Mouse (Mus musculus): ENCODE measurements at regions not wholly inside any gene's neighbourhood (a gene's known extent, or its start where the extent isn't known, plus 50 kb on each side); places are given as distances from the start of the nearest gene placed in this dataset.

DNA sequence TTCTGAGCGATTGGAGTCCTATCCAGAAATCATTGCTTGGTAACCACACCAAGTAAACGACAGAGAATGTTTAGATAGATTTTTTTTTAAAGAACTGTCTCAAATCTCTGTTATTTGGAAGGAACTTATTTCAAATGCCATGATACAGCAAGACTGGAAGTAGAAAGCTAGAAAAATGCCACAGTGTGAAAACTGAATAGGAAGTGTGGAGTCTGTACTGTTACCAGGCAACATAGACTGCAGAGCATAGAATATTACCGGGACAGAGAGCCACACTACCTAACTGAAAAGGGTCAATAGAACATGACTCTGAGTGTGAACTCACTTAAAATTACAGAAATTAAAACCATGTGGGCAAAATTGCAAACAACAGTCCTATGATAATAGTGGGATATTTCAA, 52.4 kb upstream of the Adcy1 start:
- DNase-seq = no peak

GRCm38 (mm10) chr11:6999329-6999728, 64.0 kb upstream of the Adcy1 start:
- no peak for DNase-seq

- no peak for DNase-seq
Measured at GRCm38 (mm10) chr11:6998810-6999209, 64.5 kb upstream of the Adcy1 start.

DNA sequence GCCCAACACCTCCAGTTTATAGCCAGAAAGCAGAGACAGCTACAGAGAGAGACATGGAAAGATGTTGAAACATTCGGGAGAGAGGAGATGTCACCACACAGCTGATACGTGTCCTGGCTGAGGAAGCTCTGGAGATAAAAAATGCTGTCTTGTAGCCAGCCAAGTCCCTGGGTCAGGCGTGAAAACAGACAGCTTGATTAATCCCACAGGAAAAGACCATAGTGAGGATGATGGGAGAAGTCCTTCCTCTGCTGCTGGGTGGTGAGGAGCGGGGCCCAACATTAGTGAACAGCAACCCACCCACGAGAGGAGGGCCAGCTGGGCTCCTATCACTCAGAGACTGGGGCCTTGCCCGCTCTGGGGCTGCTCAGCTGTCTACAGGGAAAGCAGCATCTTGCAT, 65.8 kb upstream of the Adcy1 start:
- no peak for DNase-seq

DNA sequence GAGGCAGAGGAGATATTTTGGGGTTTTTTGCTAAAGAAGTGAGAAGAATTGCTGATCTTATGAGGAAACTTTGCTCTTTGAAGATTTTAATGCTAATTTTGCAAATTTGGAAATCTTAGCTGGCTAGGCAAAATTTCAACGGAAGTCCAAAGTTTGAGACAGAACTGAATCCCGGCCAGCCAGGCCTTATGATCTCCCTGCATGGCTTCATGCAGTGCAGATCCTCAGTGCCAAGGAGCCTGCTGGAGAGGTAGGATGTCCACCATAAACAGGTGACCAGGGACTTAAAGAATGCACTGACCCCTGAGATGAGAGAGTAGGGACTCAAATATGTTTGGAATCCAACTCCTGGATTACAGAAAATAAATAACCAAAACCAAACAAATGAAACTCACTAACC, 69.6 kb upstream of the Adcy1 start:
- no peak for DNase-seq

- DNase-seq = no peak
Measured at GRCm38 (mm10) chr11:6991626-6992025, 71.7 kb upstream of the Adcy1 start.

- DNase-seq = no peak
Measured at GRCm38 (mm10) chr11:6990711-6991110, 72.6 kb upstream of the Adcy1 start.

DNA sequence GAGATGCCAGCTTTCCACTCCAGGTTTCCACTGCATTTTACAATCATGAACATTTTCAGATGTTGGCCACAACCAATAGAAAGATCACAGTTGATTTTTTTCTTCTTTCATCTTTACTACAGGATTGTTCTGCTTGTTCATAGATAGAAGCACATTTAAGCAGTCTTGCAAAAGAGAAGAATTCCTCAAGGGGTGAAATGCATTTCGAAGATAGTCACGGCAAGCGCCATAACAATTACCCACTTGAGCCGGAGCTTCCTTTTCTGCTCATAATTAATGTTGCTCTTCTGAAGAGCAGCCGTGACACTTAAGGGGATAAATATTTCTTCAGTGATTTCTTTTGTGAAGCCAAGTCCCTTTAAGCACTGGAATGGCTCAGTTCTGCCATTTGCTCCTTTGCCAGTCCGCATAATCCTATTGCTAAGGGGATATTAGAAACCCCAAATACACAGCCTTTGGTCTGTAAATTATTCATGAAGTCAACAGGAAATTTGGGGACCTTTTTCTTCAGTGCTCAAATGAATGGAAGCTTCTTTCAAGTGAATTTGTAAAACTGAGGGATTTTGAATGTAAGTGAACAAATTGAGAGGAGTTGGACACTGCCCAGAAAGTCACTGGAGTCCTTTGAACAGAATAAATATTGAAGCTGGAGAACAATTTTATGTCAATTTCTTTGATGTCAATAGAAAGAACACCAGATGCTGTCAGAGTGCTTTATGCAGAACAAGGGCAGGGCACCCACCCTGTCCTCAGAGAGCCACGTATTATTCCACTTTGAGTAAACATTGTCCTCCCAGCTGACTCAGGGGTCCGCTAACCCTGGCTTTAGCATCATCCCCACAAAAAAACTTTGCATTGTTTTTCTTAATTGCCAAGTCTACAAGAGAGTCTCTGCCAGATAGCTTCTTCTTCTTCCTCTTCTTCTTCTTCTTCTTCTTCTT, 74.1 kb upstream of the Adcy1 start:
- DNase-seq = no peak

- peak; percentile 54 to 55 for DNase-seq
Measured at GRCm38 (mm10) chr11:6987995-6988394, 75.3 kb upstream of the Adcy1 start.

- no peak for DNase-seq
Measured at GRCm38 (mm10) chr11:6987105-6987504, 76.2 kb upstream of the Adcy1 start.

GRCm38 (mm10) chr11:6982076-6982475, 81.2 kb upstream of the Adcy1 start:
- no peak for DNase-seq

- no peak for DNase-seq
Measured at GRCm38 (mm10) chr11:6979656-6980055, 83.6 kb upstream of the Adcy1 start.

DNA sequence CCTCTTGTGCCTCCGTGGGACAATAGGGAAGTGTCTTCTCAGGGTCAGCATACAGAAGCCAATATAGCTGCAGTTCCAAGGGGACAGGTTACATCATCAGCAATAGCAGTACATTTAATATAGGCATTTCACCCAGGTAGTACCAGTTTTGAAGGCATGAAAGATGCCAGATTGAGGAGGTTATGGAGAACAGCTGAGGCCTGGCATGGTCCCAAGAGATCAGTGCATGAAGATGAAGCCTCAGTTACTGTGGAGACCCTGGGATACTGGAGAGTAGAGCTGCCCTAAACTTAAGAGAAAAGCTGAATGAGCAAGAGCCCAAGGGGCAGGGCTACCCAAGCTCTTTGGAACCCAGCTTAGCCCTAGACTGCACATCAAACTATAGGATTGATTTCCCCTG, 94.1 kb upstream of the Adcy1 start:
- DNase-seq = peak; percentile 81

DNA sequence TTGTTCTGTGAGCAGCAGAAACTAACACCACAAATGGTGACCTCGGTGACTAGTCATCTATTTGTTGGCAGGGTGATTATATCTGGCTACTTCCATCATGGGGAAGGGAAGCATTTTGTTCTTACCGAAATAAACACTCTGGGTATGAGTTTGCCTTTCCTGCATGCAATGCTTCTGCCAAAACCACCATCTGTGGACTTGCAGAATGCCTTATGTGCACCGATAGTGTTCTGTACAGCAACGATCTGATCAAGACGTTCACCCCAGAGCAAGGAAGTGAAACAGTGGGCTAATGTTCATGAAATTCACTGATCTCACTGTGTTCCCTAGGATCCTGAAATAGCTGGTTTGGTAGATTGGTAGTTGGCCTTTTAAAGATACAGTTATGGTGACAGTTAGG, 96.3 kb upstream of the Adcy1 start:
- peak; percentile 74 to 77 for DNase-seq

DNA sequence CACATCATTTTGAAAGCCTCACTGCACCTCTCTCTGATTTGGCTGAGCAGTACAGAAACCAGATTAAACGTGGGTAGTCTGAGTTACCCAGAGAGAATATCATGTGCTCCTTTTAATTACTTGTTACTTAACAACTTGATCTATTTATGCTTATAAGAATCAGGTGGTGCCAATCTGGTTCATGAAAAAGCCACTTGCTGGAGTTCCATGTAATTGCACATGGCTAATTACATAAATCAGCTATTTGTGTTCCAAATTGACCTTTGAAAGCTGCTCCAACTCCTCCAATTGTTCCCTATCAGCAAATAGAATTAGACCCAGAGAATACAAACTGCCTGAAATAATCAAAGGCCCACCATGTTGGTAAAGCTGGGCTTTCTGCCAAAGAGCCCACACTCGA, 98.8 kb upstream of the Adcy1 start:
- peak in 1 of 2 experiments; percentile 19 for DNase-seq

- DNase-seq = no peak
Measured at GRCm38 (mm10) chr11:6963600-6963999, 99.7 kb upstream of the Adcy1 start.

DNA sequence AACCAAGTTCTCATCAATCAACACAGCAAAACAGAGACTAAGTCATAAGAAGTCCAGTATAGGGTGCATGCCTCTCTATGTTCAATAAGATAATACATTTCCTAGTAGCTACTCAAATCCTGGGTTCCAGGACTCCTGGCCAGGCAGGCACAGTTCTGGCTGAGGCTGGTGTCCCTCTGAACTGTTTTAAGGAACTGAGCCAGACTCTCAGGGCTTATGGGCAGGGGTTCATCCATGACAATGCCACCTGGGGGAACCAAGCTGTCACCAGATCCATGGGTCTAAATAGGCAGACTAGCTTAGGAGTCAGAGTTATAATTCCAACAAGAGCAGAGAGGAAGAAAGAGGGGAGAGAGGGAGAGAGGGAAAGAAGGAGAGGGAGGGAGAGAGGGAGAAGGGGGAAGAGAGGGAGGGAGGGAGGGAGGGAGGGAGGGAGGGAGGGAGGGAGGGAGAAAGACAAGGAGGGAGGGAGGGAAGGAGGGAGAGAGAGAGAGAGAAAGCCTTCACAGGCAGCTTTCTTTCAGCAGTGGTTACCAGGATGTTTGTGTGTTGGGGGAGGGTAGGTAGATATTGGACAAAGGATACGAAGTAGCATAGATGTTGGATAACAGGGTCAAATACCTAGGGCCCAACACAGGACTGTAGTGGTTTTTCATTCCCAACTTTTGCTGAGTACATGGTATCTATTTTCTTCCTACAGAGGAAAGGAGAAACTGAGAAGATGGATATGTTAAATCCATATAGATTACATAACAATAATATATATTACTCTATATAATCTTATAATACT, 100.3 kb upstream of the Adcy1 start:
- peak; percentile 89 to 94 for DNase-seq

DNA sequence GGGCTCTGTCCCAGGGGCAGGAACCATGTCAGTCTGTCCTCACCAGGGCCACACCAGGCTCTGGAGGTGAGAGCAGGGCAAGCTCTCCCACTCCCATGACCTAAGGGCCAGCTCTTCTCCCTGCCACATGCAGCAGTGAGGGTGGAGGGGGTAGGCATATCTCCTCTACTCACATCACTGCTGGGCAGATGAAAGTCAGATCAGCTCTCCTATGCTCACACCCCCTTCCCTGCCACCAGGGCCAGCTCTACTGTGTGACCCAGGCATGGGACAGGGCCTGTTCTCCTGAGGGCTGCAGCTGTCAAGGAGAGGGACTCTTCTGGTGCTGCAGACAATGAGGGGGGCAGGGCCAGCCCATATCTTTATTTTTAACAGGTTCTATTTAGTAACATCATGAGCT, 101.0 kb upstream of the Adcy1 start:
- DNase-seq = peak; percentile 38 to 47

DNA sequence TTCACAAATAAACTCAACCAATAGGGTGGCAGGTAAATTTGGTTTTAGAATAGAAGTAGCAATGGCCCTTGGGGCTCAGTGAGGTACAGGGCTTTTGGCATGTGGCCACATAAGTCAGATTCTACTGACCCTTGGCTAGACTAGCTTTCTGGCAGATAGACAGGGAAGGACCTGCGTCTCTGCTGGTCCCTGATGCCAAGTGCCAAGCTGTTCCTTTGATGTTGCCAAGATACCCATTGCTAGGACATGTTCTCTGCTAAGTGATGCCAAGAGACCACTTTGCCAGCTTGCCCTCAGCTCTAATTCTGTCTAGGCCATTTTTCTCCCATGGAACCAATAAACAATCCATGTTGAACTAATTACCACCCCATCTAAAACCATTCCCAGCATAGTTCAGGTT, 110.5 kb upstream of the Adcy1 start:
- DNase-seq = peak; percentile 96

GRCm38 (mm10) chr11:6951361-6951760, 111.9 kb upstream of the Adcy1 start:
- peak; percentile 81 to 85 for DNase-seq

- DNase-seq = no peak
Measured at GRCm38 (mm10) chr11:6949051-6949450, 111.6 kb upstream of the Gm11983 start.

- no peak for DNase-seq
Measured at GRCm38 (mm10) chr11:6934157-6934556, 96.7 kb upstream of the Gm11983 start.

GRCm38 (mm10) chr11:6926036-6926435, 88.6 kb upstream of the Gm11983 start:
- peak in 1 of 2 experiments; percentile 39 for DNase-seq

DNA sequence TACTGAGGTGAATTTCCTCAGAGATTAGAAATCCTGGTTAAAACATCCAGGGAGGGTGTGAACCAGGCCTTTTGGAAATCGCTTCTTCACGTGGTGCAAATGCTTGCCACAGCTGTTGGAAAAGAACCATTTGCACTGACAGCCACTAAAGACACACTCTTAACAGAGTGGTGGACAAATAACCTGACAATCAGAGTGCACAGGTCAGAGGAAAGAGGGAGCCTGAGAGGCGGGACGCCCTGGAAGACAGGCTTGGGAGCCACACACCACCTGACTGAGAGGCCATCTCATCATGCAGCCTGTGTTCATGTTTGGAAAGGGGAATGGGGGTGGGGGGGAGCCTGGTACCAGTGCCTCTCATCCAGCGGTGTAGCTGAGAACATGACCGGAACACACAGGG, 87.0 kb upstream of the Gm11983 start:
- DNase-seq = no peak
